Mouse (Mus musculus) mouse embryonic stem cell (cell line): ENCODE data around the gene Adm.
"Not testable (repeated sequence)": the region's sequence is repeated elsewhere in the genome, so short reads cannot be mapped to it uniquely, and the experiment has no call there.

Experiments
- in situ Hi-C, 2 experiments: fragments of 300-500 bp; cut with MboI; formaldehyde crosslinking; loops; 1 replicate in 1 of 2; 3 replicates in 1 of 2; pipeline ENCODE4 v1.14.3; 2019 to 2020; ENCODE audit warnings: low sequenced_read_pairs in 2 of 2, low pct_unique_long_range_greater_than_20kb in 1 of 2, mixed read lengths in 1 of 2; ENCODE audit not compliant: unreplicated experiment in 1 of 2

Adm gene

GRCm38 (mm10) chr7:110627486-110628272 lies at the start of gene Adm:
Gene Adm, plus strand, starts transcription at chr7:110627661.
- in situ Hi-C loops, result loop anchor here (5.0 to 25.0 kb wide), 3 partner anchors 333 to 465 kb away; no protein-coding TSS in a partner anchor

GRCm38 (mm10) chr7:110583705-110584104 lies 43.8 kb upstream of the Adm start:
- in situ Hi-C loops, result no loop called here

DNA sequence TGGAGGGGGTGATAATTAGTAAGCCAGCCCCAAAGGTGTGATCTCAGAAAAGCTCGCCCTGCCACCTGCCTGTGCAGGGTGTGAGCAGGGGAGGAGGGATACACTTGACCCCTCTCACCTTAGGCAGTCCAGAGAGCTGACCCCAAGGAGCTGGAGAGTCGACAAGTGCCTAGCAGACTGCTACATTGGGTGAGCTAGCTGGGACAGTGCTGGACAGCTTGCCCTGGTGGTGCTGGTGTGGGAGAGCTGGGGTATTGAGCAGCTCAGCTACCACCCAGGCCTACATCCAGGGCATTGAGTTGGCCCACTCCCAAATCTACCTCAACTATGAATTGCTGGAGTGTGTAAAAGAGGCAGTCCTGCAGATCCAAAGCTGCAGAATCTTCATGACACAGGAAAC lies 43.3 kb upstream of the Adm start:
- in situ Hi-C loops, result no loop called here

- in situ Hi-C loops, result no loop called here
Observed at GRCm38 (mm10) chr7:110585250-110585649, 42.2 kb upstream of the Adm start.

DNA sequence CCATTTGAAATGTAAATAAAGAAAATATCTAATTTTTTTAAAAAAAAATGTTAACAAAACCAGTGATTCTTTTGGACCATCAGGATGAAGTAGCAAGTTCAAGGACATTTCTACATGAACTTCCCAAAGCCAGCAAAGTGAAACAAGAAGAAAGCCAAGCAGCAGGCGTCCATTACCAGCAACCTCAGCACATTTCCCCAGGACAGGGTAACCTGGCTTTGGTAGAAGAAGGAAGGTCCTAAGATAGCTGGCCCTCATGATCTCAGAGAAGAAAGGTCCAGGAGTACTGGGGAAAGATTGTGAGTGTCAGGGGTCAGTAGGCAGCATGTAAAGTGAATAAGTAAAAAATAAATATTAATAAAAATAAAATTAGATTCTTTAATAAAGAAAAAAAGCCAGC lies 39.7 kb upstream of the Adm start:
- in situ Hi-C loops, result no loop called here

GRCm38 (mm10) chr7:110593991-110594390 lies 33.5 kb upstream of the Adm start:
- in situ Hi-C loops, result not testable (repeated sequence)

DNA sequence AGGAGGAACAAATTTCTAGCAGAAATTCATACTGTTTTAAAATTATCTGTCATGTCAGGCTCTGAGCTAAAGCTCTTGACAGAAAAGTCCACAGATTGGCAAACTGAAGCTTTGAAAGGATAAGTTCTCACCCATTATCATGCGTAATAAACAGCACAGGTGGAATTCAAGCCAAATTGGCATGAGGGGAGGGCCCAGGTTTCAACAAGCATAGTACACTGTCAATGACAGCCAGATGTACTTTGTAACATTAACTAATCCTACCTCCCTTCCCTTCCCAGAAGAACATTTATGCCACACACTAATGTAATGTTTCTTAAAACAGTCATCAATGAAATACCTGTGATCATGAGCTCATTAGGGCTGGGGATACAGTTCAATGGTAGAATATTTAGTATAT lies 30.3 kb upstream of the Adm start:
- in situ Hi-C loops, result no loop called here

- in situ Hi-C loops, result no loop called here
Observed at GRCm38 (mm10) chr7:110605476-110605875, 22.0 kb upstream of the Adm start.

DNA sequence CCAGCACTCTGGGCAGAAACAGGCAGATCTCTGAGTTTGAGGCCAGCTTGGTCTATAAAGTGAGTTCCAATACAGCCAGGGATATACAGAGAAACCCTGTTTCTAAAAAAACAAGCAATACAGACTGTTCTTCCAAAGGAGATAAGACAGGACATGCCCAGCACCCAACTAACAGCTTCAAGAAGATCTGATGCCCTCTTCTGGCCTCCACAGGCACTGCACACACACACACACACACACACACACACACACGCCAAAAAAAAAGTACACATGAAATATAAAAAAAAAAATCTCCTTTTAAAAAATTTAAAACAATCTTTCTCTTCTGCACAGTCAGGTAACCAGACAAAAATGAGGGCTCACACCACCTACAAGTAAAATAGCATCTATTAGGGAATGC lies 20.6 kb upstream of the Adm start:
- in situ Hi-C loops, result no loop called here

DNA sequence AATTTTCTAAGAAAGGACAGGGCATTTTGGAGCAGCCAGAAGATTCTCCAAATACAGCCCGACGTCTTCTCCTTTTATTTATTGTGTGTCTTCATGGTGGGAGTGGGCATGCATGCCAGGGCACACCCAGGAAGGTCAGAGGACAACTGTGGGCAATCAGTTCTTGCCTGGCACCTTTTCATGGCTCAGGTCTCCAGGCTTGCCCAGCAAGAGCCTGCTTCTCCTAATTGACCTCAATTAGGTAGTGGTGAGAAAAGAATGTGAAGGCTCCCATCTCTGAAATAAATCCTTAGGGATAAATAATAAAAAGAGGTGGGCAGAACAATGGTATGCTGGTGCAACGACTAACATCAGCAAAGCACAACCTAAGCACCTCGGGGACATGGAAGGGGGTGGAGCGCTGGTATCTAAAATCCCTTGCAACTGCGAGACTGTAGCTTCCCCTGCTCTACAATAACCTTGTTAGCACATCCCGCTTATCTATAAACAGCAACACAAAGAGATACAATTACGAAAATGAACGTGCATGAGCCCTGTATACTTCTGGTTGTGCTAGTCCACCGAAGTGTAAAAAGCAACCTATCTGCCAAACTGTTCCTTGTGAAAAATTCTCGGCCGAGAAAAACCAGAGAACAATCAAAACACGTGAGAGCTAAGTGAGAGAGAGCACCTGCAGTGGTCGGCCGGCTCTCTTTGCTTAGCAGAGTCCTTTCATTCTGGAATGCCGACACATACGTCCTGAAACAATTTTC lies 13.9 kb upstream of the Adm start:
- in situ Hi-C loops, result no loop called here

DNA sequence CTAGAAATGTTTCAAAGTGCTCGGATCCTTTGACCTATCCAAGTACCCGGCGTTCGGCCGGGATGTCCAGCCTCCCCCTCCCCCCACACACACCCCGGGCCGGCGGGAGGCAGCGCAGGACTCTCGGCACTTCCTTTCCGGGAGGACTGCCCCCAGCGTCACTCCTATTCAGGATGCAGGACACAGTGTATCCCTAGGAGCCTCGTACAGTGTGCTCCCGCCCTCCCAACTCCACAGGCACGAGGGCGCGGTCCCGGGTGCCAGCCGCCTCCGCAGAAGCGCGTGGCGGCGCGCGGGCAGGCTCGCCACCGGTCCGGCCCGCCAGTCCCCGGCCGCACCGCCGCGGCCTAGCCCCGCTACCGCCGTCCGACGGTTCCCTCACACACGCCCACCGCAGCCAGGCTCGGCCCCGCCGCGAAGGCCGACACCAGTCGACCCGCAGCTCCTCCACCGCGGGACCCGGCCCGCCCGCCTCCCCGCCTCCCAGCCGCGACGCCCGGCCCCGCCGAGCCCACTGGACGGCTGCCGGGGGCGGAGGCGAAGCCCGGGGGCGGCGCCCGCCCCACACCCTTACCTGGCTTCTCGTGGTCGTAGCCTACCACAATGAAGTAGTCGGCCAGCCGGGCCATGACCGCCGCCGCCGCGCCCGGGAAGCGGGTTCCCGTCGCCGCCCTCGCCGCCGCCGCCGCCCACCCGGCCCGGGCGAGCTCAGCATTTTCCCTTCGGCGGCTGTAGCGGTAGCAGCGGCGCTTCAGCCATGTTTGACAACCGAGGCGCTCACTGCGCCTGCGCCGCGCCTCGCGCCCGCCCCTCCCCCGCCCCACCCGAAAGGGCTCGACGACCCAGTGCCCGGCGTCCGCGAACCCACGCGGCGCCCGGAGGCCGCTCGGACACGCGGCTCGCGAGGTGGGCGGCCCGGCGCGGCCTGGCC lies 13.1 kb upstream of the Adm start, which contains the start of gene Sbf2:
Gene Sbf2, minus strand, starts transcription at position 790 of the 931 bp plus-strand sequence.
- in situ Hi-C loops, result no loop called here

DNA sequence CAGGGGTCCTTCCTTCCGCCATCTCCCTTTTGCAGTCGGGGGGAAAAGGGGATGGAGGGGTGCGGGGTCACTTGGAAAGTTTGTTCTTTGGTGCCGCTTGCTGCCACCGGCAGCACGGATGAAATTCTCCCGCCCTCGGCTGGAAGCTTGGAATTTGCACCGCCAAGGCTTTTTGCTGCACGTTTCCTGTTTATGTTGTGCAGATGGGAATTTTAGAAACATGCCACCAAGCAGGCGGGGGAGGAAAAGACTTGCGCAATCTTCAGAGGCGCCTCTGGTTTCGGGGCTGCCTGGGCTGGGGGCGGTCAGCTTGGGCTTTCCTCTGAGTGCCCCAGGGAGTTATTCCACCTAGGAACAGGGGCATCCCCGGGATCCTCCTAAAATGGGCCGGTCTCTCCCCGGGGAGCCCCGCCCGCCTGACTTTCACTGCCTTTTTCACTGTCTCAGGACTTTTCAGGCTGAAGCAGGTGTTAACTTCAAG lies 12.3 kb upstream of the Adm start:
- in situ Hi-C loops, result no loop called here

DNA sequence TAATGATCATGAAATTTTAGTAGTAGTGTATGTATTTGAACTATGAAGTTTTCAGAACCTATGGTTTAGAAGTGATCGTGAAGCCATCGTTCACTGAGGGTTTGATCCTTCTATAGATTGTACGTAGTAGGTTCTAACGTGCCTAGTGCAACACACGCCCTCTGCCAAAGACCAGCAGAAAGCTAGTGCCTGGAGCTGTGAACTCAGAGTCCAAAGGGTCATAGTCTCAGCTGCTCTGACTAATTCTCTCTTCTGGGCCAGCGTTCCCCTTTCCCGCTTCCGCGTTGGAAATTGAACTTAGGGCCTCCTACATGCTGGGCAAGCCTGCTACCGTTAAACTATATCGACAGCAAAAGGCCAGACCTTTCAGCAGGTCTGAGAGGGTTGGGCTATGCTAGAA lies 11.7 kb upstream of the Adm start:
- in situ Hi-C loops, result no loop called here

DNA sequence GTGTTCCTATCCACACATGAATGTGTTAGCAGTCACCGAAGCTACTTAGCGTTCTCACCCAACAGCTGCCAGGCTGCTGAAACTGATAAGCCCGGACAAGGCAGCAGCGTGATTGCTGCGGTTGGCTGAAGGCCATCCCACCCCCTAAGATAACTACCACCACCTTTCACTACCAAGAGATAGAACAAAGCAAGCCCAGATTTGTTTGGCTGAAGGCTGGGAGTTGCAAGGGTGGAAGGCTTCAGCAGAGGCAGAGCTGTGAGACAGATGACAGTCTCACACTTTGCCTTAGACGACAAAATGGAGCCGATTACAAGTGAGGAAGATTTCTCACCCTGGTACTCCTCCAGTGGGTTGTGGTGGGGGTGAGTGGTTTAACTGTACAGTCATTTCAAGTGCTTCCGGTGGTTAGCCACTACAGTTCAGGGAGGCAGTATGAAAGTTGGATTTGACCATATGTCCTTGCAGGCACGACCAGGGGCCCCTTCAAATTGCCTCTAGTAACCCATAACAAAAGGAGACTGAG lies 8.3 kb upstream of the Adm start:
- in situ Hi-C loops, result no loop called here

DNA sequence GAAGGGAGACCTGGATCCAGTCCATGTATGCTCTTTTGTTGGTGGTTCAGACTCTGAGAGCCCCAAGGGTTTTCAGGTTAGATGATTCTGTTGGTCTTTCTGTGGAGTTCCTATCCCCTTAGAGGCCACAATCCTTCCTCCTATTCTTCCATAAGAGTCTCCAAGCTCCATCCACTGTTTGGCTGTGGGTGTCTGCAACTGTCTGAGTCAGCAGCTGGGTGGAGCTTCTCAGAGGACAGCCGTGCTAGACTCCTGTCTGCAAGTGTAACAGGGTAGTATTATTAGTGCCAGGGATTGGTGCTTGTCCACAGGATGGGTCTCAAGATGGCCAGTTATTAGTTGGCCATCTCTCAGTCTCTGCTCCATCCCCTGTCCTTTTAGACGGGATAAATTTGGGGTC lies 3.4 kb upstream of the Adm start:
- in situ Hi-C loops, result loop anchor here in 1 of 2 experiments (10.0 kb wide), 1 partner anchor 329 kb away; no protein-coding TSS in a partner anchor

GRCm38 (mm10) chr7:110624961-110625360 lies 2.5 kb upstream of the Adm start:
- in situ Hi-C loops, result loop anchor here (5.0 to 25.0 kb wide), 3 partner anchors 330 to 463 kb away; no protein-coding TSS in a partner anchor

GRCm38 (mm10) chr7:110625489-110625888 lies 2.0 kb upstream of the Adm start:
- in situ Hi-C loops, result loop anchor here (5.0 to 25.0 kb wide), 3 partner anchors 331 to 463 kb away; no protein-coding TSS in a partner anchor
